Mouse (Mus musculus) MEL (cell line): ENCODE data around the gene Fam49a. TPM values are rescaled to one million over a fixed set of nuclear protein-coding genes. Genes with fewer than 3 reads are reported as not detected.

Source experiments
- DNase-seq: peaks from one replicate; pipeline ENCODE4 v3.0.0; 2011; ENCODE audit warnings: low read depth, low spot score
- H3K27ac ChIP-seq: 2 replicates; pipeline ENCODE4 v1.5.1; 2012; ENCODE audit warnings: low read depth, mild to moderate bottlenecking, control low read depth, low read length, moderate library complexity; ENCODE audit not compliant: control insufficient read depth
- H3K27me3 ChIP-seq, 2 experiments: fragments of 150-350 bp in 1 of 2; sonication (generic) in 1 of 2; 2 replicates each; pipeline ENCODE4 v1.6.1; 2012; ENCODE audit warnings: low read length in 2 of 2, mild to moderate bottlenecking in 2 of 2, improper control_type of control experiment in 1 of 2, moderate library complexity in 1 of 2; ENCODE audit not compliant: insufficient read depth in 2 of 2, control insufficient read depth in 1 of 2
- H3K36me3 ChIP-seq, 2 experiments: 2 replicates each; pipeline ENCODE4 v1.6.1; 2012 to 2014; ENCODE audit warnings: low read length in 2 of 2, improper control_type of control experiment in 1 of 2, inconsistent platforms in 1 of 2, mild to moderate bottlenecking in 1 of 2; ENCODE audit not compliant: insufficient read depth in 2 of 2, control insufficient read depth in 1 of 2
- H3K4me1 ChIP-seq, 2 experiments: fragments of 150-350 bp in 1 of 2; sonication (generic) in 1 of 2; 2 replicates each; pipeline ENCODE4 v1.6.1; 2012; ENCODE audit warnings: low read length in 2 of 2, improper control_type of control experiment in 1 of 2, mild to moderate bottlenecking in 1 of 2; ENCODE audit not compliant: insufficient read depth in 2 of 2, control insufficient read depth in 1 of 2
- H3K4me3 ChIP-seq, 2 experiments: fragments of 150-350 bp in 1 of 2; sonication (generic) in 1 of 2; 2 replicates each; pipeline ENCODE4 v1.5.1; 2012; ENCODE audit warnings: low read depth in 2 of 2, low read length in 2 of 2, mild to moderate bottlenecking in 2 of 2, moderate library complexity in 2 of 2, control low read depth in 1 of 2, improper control_type of control experiment in 1 of 2; ENCODE audit not compliant: control insufficient read depth in 1 of 2, insufficient read depth in 1 of 2
- H3K79me2 ChIP-seq: 2 replicates; pipeline ENCODE4 v1.6.1; 2012; ENCODE audit warnings: mild to moderate bottlenecking, low read length, moderate library complexity; ENCODE audit not compliant: control insufficient read depth, poor library complexity, insufficient read depth
- H3K9ac ChIP-seq: 2 replicates; pipeline ENCODE4 v1.6.1; 2012; ENCODE audit warnings: low read depth, mild to moderate bottlenecking, control low read depth, low read length, moderate library complexity; ENCODE audit not compliant: control insufficient read depth, poor library complexity, severe bottlenecking
- H3K9me3 ChIP-seq: fragments of 150-350 bp; sonication (generic); replicated peaks from 2 replicates; pipeline ENCODE4 v1.6.1; 2012; ENCODE audit warnings: mild to moderate bottlenecking, low read length, improper control_type of control experiment, moderate library complexity; ENCODE audit not compliant: insufficient read depth
- BHLHE40 ChIP-seq: IDR thresholded peaks from 2 replicates; pipeline ENCODE4 v1.6.1; 2012; ENCODE audit warnings: low read depth, mild to moderate bottlenecking, inconsistent platforms, low read length, improper control_type of control experiment, borderline replicate concordance
- CHD1 ChIP-seq: IDR thresholded peaks from 2 replicates; pipeline ENCODE4 v1.6.1; 2012; ENCODE audit warnings: low read depth, mild to moderate bottlenecking, inconsistent platforms, low read length, improper control_type of control experiment
- CHD2 ChIP-seq: IDR thresholded peaks from 2 replicates; pipeline ENCODE4 v1.6.1; 2011; ENCODE audit warnings: low read length, improper control_type of control experiment
- CTCF ChIP-seq, 3 experiments: IDR thresholded peaks in 2 of 3; conservative IDR thresholded peaks in 1 of 3; 2 replicates each; pipeline ENCODE4 v1.5.1; 2011 to 2012; ENCODE audit warnings: low read length in 3 of 3, low read depth in 2 of 3, mild to moderate bottlenecking in 2 of 3, improper control_type of control experiment in 1 of 3, inconsistent platforms in 1 of 3, mixed read lengths in 1 of 3, moderate library complexity in 1 of 3; ENCODE audit not compliant: control insufficient read depth in 1 of 3, insufficient read depth in 1 of 3, poor library complexity in 1 of 3, severe bottlenecking in 1 of 3
- E2F4 ChIP-seq: IDR thresholded peaks from 2 replicates; pipeline ENCODE4 v1.6.1; 2011; ENCODE audit warnings: low read depth, low read length, improper control_type of control experiment, borderline replicate concordance
- ELF1 ChIP-seq: IDR thresholded peaks from 2 replicates; pipeline ENCODE4 v1.6.1; 2014; ENCODE audit warnings: low read depth, mild to moderate bottlenecking, inconsistent platforms, low read length, improper control_type of control experiment, moderate library complexity
- EP300 ChIP-seq, 2 experiments: IDR thresholded peaks; 2 replicates each; pipeline ENCODE4 v1.6.1; 2011; ENCODE audit warnings: improper control_type of control experiment in 2 of 2, low read length in 2 of 2, low read depth in 1 of 2, mild to moderate bottlenecking in 1 of 2
- ETS1 ChIP-seq: IDR thresholded peaks from 2 replicates; pipeline ENCODE4 v1.6.1; 2012; ENCODE audit warnings: low read depth, mild to moderate bottlenecking, inconsistent platforms, low read length, improper control_type of control experiment, moderate library complexity
- GABPA ChIP-seq: IDR thresholded peaks from 2 replicates; pipeline ENCODE4 v1.6.1; 2012; ENCODE audit warnings: low read depth, mild to moderate bottlenecking, inconsistent platforms, low read length, improper control_type of control experiment, moderate library complexity
- GATA1 ChIP-seq: IDR thresholded peaks from 2 replicates; pipeline ENCODE4 v1.6.1; 2011; ENCODE audit warnings: low read depth, low read length, improper control_type of control experiment
- HCFC1 ChIP-seq: IDR thresholded peaks from 2 replicates; pipeline ENCODE4 v1.6.1; 2012; ENCODE audit warnings: low read depth, mild to moderate bottlenecking, inconsistent platforms, low read length, improper control_type of control experiment, moderate library complexity
- JUND ChIP-seq: IDR thresholded peaks from 2 replicates; pipeline ENCODE4 v1.6.1; 2011; ENCODE audit warnings: low read depth, mild to moderate bottlenecking, improper control_type of control experiment, low read length
- KAT2A ChIP-seq: conservative IDR thresholded peaks from 2 replicates; pipeline ENCODE4 v1.6.1; 2012; ENCODE audit warnings: low read depth, low read length, improper control_type of control experiment, inconsistent platforms
- MAFK ChIP-seq: IDR thresholded peaks from 2 replicates; pipeline ENCODE4 v1.6.1; 2011; ENCODE audit warnings: low read depth, mild to moderate bottlenecking, low read length, improper control_type of control experiment, borderline replicate concordance
- MAX ChIP-seq: IDR thresholded peaks from 2 replicates; pipeline ENCODE4 v1.6.1; 2011; ENCODE audit warnings: low read length, improper control_type of control experiment
- MAZ ChIP-seq: IDR thresholded peaks from 2 replicates; pipeline ENCODE4 v1.6.1; 2012; ENCODE audit warnings: low read depth, mild to moderate bottlenecking, inconsistent platforms, low read length, improper control_type of control experiment
- MEF2A ChIP-seq: IDR thresholded peaks from 2 replicates; pipeline ENCODE4 v1.6.1; 2014; ENCODE audit warnings: low read depth, mild to moderate bottlenecking, inconsistent platforms, low read length, improper control_type of control experiment; ENCODE audit not compliant: poor library complexity, insufficient replicate concordance, severe bottlenecking; ENCODE audit errors: extremely low read depth
- MXI1 ChIP-seq: IDR thresholded peaks from 2 replicates; pipeline ENCODE4 v1.6.1; 2011; ENCODE audit warnings: mild to moderate bottlenecking, low read depth, low read length, improper control_type of control experiment
- MYB ChIP-seq: IDR thresholded peaks from 2 replicates; pipeline ENCODE4 v1.6.1; 2011; ENCODE audit warnings: mild to moderate bottlenecking, low read depth, low read length, improper control_type of control experiment
- MYC ChIP-seq: IDR thresholded peaks from 2 replicates; pipeline ENCODE4 v1.6.1; 2011; ENCODE audit warnings: low read depth, mild to moderate bottlenecking, low read length, improper control_type of control experiment, moderate library complexity
- NELFE ChIP-seq: IDR thresholded peaks from 2 replicates; pipeline ENCODE4 v1.6.1; 2011; ENCODE audit warnings: low read depth, low read length, improper control_type of control experiment
- NRF1 ChIP-seq: IDR thresholded peaks from 2 replicates; pipeline ENCODE4 v1.6.1; 2014; ENCODE audit warnings: low read depth, mild to moderate bottlenecking, inconsistent platforms, low read length, improper control_type of control experiment, moderate library complexity; ENCODE audit not compliant: poor library complexity, insufficient read depth, severe bottlenecking
- POLR2A ChIP-seq, 2 experiments: IDR thresholded peaks; 2 replicates each; pipeline ENCODE4 v1.6.1; 2011 to 2012; ENCODE audit warnings: low read length in 2 of 2, mild to moderate bottlenecking in 2 of 2, control low read depth in 1 of 2, improper control_type of control experiment in 1 of 2, low read depth in 1 of 2, moderate library complexity in 1 of 2; ENCODE audit not compliant: control insufficient read depth in 1 of 2, insufficient read depth in 1 of 2, poor library complexity in 1 of 2
- POLR2AphosphoS2 ChIP-seq: IDR thresholded peaks from 2 replicates; pipeline ENCODE4 v1.6.1; 2011; ENCODE audit warnings: low read length, improper control_type of control experiment
- POLR2AphosphoS5 ChIP-seq: IDR thresholded peaks from 2 replicates; pipeline ENCODE4 v1.6.1; 2012; ENCODE audit warnings: low read depth, borderline replicate concordance, mild to moderate bottlenecking, inconsistent platforms, low read length, moderate library complexity, mixed read lengths
- RAD21 ChIP-seq: IDR thresholded peaks from 2 replicates; pipeline ENCODE4 v1.6.1; 2011; ENCODE audit warnings: mild to moderate bottlenecking, low read depth, low read length, improper control_type of control experiment
- RCOR1 ChIP-seq: IDR thresholded peaks from 2 replicates; pipeline ENCODE4 v1.6.1; 2012; ENCODE audit warnings: low read depth, mild to moderate bottlenecking, inconsistent platforms, low read length, improper control_type of control experiment
- SIN3A ChIP-seq: IDR thresholded peaks from 2 replicates; pipeline ENCODE4 v1.6.1; 2012; ENCODE audit warnings: low read length, improper control_type of control experiment, inconsistent platforms
- SMC3 ChIP-seq: IDR thresholded peaks from 2 replicates; pipeline ENCODE4 v1.6.1; 2011; ENCODE audit warnings: low read depth, low read length, improper control_type of control experiment
- TAL1 ChIP-seq: IDR thresholded peaks from 2 replicates; pipeline ENCODE4 v1.6.1; 2012; ENCODE audit warnings: mild to moderate bottlenecking, inconsistent platforms, low read length, moderate library complexity, mixed read lengths
- TBP ChIP-seq: IDR thresholded peaks from 2 replicates; pipeline ENCODE4 v1.8.0; 2011; ENCODE audit warnings: low read depth, low read length, improper control_type of control experiment
- TCF12 ChIP-seq: IDR thresholded peaks from 2 replicates; pipeline ENCODE4 v1.6.1; 2014; ENCODE audit warnings: low read depth, mild to moderate bottlenecking, inconsistent platforms, low read length, improper control_type of control experiment, moderate library complexity
- UBTF ChIP-seq: IDR thresholded peaks from 2 replicates; pipeline ENCODE4 v1.6.1; 2012; ENCODE audit warnings: low read depth, mild to moderate bottlenecking, inconsistent platforms, low read length, improper control_type of control experiment, moderate library complexity, borderline replicate concordance; ENCODE audit not compliant: insufficient read depth
- USF1 ChIP-seq: IDR thresholded peaks from 2 replicates; pipeline ENCODE4 v1.6.1; 2014; ENCODE audit warnings: low read depth, mild to moderate bottlenecking, inconsistent platforms, low read length, improper control_type of control experiment, moderate library complexity
- USF2 ChIP-seq, 2 experiments: IDR thresholded peaks; 2 replicates each; pipeline ENCODE4 v1.6.1; 2011 to 2012; ENCODE audit warnings: improper control_type of control experiment in 2 of 2, low read length in 2 of 2, borderline replicate concordance in 1 of 2, inconsistent platforms in 1 of 2, low read depth in 1 of 2, mild to moderate bottlenecking in 1 of 2; ENCODE audit not compliant: insufficient read depth in 1 of 2
- ZC3H11A ChIP-seq: IDR thresholded peaks from 2 replicates; pipeline ENCODE4 v1.6.1; 2012; ENCODE audit warnings: low read depth, mild to moderate bottlenecking, inconsistent platforms, low read length, improper control_type of control experiment
- ZNF384 ChIP-seq: IDR thresholded peaks from 2 replicates; pipeline ENCODE4 v1.6.1; 2012; ENCODE audit warnings: low read depth, mild to moderate bottlenecking, inconsistent platforms, low read length, improper control_type of control experiment
- polyA plus RNA-seq, 2 experiments: library from polyadenylated mRNA; stranded (reverse) in 1 of 2; unstranded in 1 of 2; fragments of >175 nt in 1 of 2; fragments of >200 nt in 1 of 2; gene quantifications; 2 replicates each; pipeline versions ENCODE4 v1.2.1 to v1.2.4; 2012; ENCODE audit warnings: low replicate concordance in 2 of 2, low read depth in 1 of 2; ENCODE audit not compliant: insufficient read length in 2 of 2, insufficient read depth in 1 of 2, missing spikeins in 1 of 2
- total RNA-seq: library from RNA; depleted of rRNA; stranded (reverse); fragments of 300-350 nt; gene quantifications from 2 replicates; pipeline ENCODE4 v1.2.3, GENCODE M21; 2012

The Fam49a gene
- total and polyA plus RNA-seq, 3 experiments, result 0.42 to 1.3 TPM; not detected in 1

- peak overlapping the region; percentile 90 for H3K27ac ChIP-seq
- H3K9ac ChIP-seq, result peak overlapping the region; percentile 68
- peaks cover 6 to 20% of the 10 kb centered on the region in 2 experiments for H3K4me1 ChIP-seq
- peaks cover 0 to 10% of the 10 kb centered on the region in 2 experiments; a peak in 2 of 4 replicates for H3K36me3 ChIP-seq
- H3K9me3 ChIP-seq, result no peaks in the 10 kb centered on the region
- no peaks in the 10 kb centered on the region for H3K79me2 ChIP-seq
- H3K27me3 ChIP-seq, result no peaks in the 10 kb centered on the region
- peak; percentile 93 for DNase-seq
- H3K4me3 ChIP-seq, result peak overlapping the region; percentile 29 to 33; a peak in 3 of 4 replicates
- TF ChIP-seq NRF1 (no peak), NELFE (peak; percentile 52; the same call in 1 of the 2 replicates), JUND (0 out of 2 replicates have a peak, but pooled peaks have one; percentile 11), POLR2AphosphoS2 (no peak), EP300 (IDR thresholded peaks at IDR 0.05; ENCODE audit: low read depth in 1 of 2, low read length in 2 of 2) (peak; percentile 88 to 92), MAFK (no peak), POLR2AphosphoS5 (no peak), BHLHE40 (no peak), TCF12 (peak; percentile 66), MAX (no peak), ELF1 (peak; percentile 77), POLR2A (IDR thresholded peaks at IDR 0.05; ENCODE audit: control insufficient read depth in 1 of 2, insufficient read depth in 1 of 2, low read depth in 1 of 2, low read length in 2 of 2, poor library complexity in 1 of 2) (peak; percentile 61 to 62; a peak in 2 of 4 replicates), KAT2A (no peak), ZC3H11A (no peak), SIN3A (peak; percentile 76), E2F4 (no peak), ETS1 (peak; percentile 77; the same call in 1 of the 2 replicates), RAD21 (peak; percentile 6), GABPA (no peak), MAZ (peak; percentile 96), TBP (peak; percentile 59; the same call in 1 of the 2 replicates), MEF2A (no peak), UBTF (no peak), USF2 (IDR thresholded peaks at IDR 0.05; ENCODE audit: borderline replicate concordance in 1 of 2, insufficient read depth in 1 of 2, low read depth in 1 of 2, low read length in 2 of 2) (no peak), HCFC1 (peak; percentile 65; the same call in 1 of the 2 replicates), MXI1 (0 out of 2 replicates have a peak, but pooled peaks have one; percentile 16), CHD2 (peak; percentile 49), ZNF384 (peak; percentile 78), MYC (no peak), CHD1 (no peak), SMC3 (peak; percentile 27), USF1 (no peak), TAL1 (no peak; the same call in 1 of the 2 replicates), CTCF (IDR thresholded peaks at IDR 0.05 in 2 of 3, conservative IDR thresholded peaks at IDR 0.05 in 1 of 3; ENCODE audit: control insufficient read depth in 1 of 3, insufficient read depth in 1 of 3, low read depth in 2 of 3, low read length in 3 of 3, poor library complexity in 1 of 3, severe bottlenecking in 1 of 3) (peak in 2 of 3 experiments; percentile 36 to 38; a peak in 3 of 6 replicates), RCOR1 (peak; percentile 61; the same call in 1 of the 2 replicates), MYB (no peak), GATA1 (peak; percentile 38; the same call in 1 of the 2 replicates)
These were observed 39.9 kb downstream of the Fam49a start for GRCm38 (mm10) chr12:12301815-12302214.
